Mouse (Mus musculus): ENCODE data around the gene Rpl23a. TPM values are rescaled to one million over a fixed set of nuclear protein-coding genes. Genes with fewer than 3 reads are reported as not detected.

The Rpl23a gene
- polyA plus RNA-seq, 1 experiment from 2014 or later: 1,766 TPM

GRCm38 (mm10) chr11:78165761-78166109, 17.6 kb downstream of the Rpl23a start:
- DNase-seq (ENCODE audit: low spot score): no peak
- ATAC-seq (replicated peaks; ENCODE audit: low FRiP score): peak; percentile 17
- H3K4me1 ChIP-seq (replicated peaks; ENCODE audit: control insufficient read depth, insufficient read depth, low read length): peaks cover 59% of the 10 kb centered on the region
- H3K4me3 ChIP-seq (ENCODE audit: low read depth, low read length): peak overlapping the region; percentile 98
- 6% methylated on average over 16 of the region's 16 CpGs for WGBS
- H3K27ac ChIP-seq (ENCODE audit: low read depth, low read length): peak overlapping the region; percentile 92
- H3K9ac ChIP-seq (ENCODE audit: low read depth, low read length): peak overlapping the region; percentile 99
- no peaks in the 10 kb centered on the region for H3K27me3 ChIP-seq (replicated peaks; ENCODE audit: control insufficient read depth, insufficient read depth, low read length)
- H3K36me3 ChIP-seq (ENCODE audit: control insufficient read depth, insufficient read depth, low read length): peaks cover 15% of the 10 kb centered on the region
- H3K4me2 ChIP-seq: peak overlapping the region; percentile 97
- no peaks in the 10 kb centered on the region for H3K9me3 ChIP-seq (ENCODE audit: control insufficient read depth, low read length)

GRCm38 (mm10) chr11:78164924-78165760, 18.2 kb downstream of the Rpl23a start, which contains the start of gene Traf4:
Gene Traf4, minus strand, starts transcription at chr11:78165589.
- Histone ChIP-seq H3K27me3 (replicated peaks; ENCODE audit: control insufficient read depth, insufficient read depth, low read length) (no peaks in the 10 kb centered on the region), H3K4me1 (replicated peaks; ENCODE audit: control insufficient read depth, insufficient read depth, low read length) (peaks cover 57% of the 10 kb centered on the region), H3K9ac (ENCODE audit: low read depth, low read length) (peak within 1 kb of the TSS; percentile 99), H3K27ac (ENCODE audit: low read depth, low read length) (peak within 1 kb of the TSS; percentile 92), H3K9me3 (ENCODE audit: control insufficient read depth, low read length) (no peaks in the 10 kb centered on the region), H3K4me3 (ENCODE audit: low read depth, low read length) (peak within 1 kb of the TSS; percentile 98), H3K4me2 (peak within 1 kb of the TSS; percentile 97), H3K36me3 (ENCODE audit: control insufficient read depth, insufficient read depth, low read length) (peaks cover 21% of the 10 kb centered on the region)
- ATAC-seq (replicated peaks; ENCODE audit: low FRiP score): peak; percentile 82
- under 1% methylated on average over 78 of the region's 78 CpGs for WGBS
- peak; percentile 88 for DNase-seq (ENCODE audit: low spot score)

GRCm38 (mm10) chr11:78164604-78164923, 18.8 kb downstream of the Rpl23a start:
- Histone ChIP-seq H3K36me3 (ENCODE audit: control insufficient read depth, insufficient read depth, low read length) (peaks cover 26% of the 10 kb centered on the region), H3K27ac (ENCODE audit: low read depth, low read length) (peak overlapping the region; percentile 92), H3K4me1 (replicated peaks; ENCODE audit: control insufficient read depth, insufficient read depth, low read length) (peaks cover 52% of the 10 kb centered on the region), H3K4me3 (ENCODE audit: low read depth, low read length) (peak overlapping the region; percentile 98), H3K9me3 (ENCODE audit: control insufficient read depth, low read length) (no peaks in the 10 kb centered on the region), H3K9ac (ENCODE audit: low read depth, low read length) (peak overlapping the region; percentile 99), H3K27me3 (replicated peaks; ENCODE audit: control insufficient read depth, insufficient read depth, low read length) (no peaks in the 10 kb centered on the region), H3K4me2 (peak overlapping the region; percentile 97)
- no peak for ATAC-seq (replicated peaks; ENCODE audit: low FRiP score)
- DNase-seq (ENCODE audit: low spot score): no peak
- under 1% methylated on average over 14 of the region's 14 CpGs for WGBS

- H3K9me3 ChIP-seq (ENCODE audit: control insufficient read depth, low read length): no peaks in the 10 kb centered on the region
- under 1% methylated on average over 22 of the region's 22 CpGs for WGBS
- peak overlapping the region; percentile 92 for H3K27ac ChIP-seq (ENCODE audit: low read depth, low read length)
- DNase-seq (ENCODE audit: low spot score) (peak; percentile 75), ATAC-seq (replicated peaks; ENCODE audit: low FRiP score) (no peak)
- H3K36me3 ChIP-seq (ENCODE audit: control insufficient read depth, insufficient read depth, low read length): peaks cover 26% of the 10 kb centered on the region
- H3K4me2 ChIP-seq: peak overlapping the region; percentile 97
- no peaks in the 10 kb centered on the region for H3K27me3 ChIP-seq (replicated peaks; ENCODE audit: control insufficient read depth, insufficient read depth, low read length)
- peaks cover 49% of the 10 kb centered on the region for H3K4me1 ChIP-seq (replicated peaks; ENCODE audit: control insufficient read depth, insufficient read depth, low read length)
- peak overlapping the region; percentile 98 for H3K4me3 ChIP-seq (ENCODE audit: low read depth, low read length)
- H3K9ac ChIP-seq (ENCODE audit: low read depth, low read length): peak overlapping the region; percentile 99
These were observed 19.4 kb downstream of the Rpl23a start for GRCm38 (mm10) chr11:78163681-78164603.

- peak overlapping the region; percentile 98 for H3K4me3 ChIP-seq (ENCODE audit: low read depth, low read length)
- no peaks in the 10 kb centered on the region for H3K27me3 ChIP-seq (replicated peaks; ENCODE audit: control insufficient read depth, insufficient read depth, low read length)
- 90% methylated on average over 2 of the region's 2 CpGs for WGBS
- H3K4me2 ChIP-seq: peak overlapping the region; percentile 97
- no peaks in the 10 kb centered on the region for H3K9me3 ChIP-seq (ENCODE audit: control insufficient read depth, low read length)
- peaks cover 42% of the 10 kb centered on the region for H3K4me1 ChIP-seq (replicated peaks; ENCODE audit: control insufficient read depth, insufficient read depth, low read length)
- DNase-seq (ENCODE audit: low spot score): no peak
- peaks cover 33% of the 10 kb centered on the region for H3K36me3 ChIP-seq (ENCODE audit: control insufficient read depth, insufficient read depth, low read length)
- H3K27ac ChIP-seq (ENCODE audit: low read depth, low read length): peak overlapping the region; percentile 92
- peak overlapping the region; percentile 99 for H3K9ac ChIP-seq (ENCODE audit: low read depth, low read length)
- ATAC-seq (replicated peaks; ENCODE audit: low FRiP score): no peak
These were observed 20.3 kb downstream of the Rpl23a start for GRCm38 (mm10) chr11:78163045-78163444.

- H3K4me3 ChIP-seq (ENCODE audit: low read depth, low read length): peak overlapping the region; percentile 98
- peak overlapping the region; percentile 92; the same call in 1 of the 2 replicates for H3K27ac ChIP-seq (ENCODE audit: low read depth, low read length)
- no peaks in the 10 kb centered on the region for H3K9me3 ChIP-seq (ENCODE audit: control insufficient read depth, low read length)
- H3K27me3 ChIP-seq (replicated peaks; ENCODE audit: control insufficient read depth, insufficient read depth, low read length): no peaks in the 10 kb centered on the region
- DNase-seq (ENCODE audit: low spot score) (no peak), ATAC-seq (replicated peaks; ENCODE audit: low FRiP score) (no peak)
- H3K36me3 ChIP-seq (ENCODE audit: control insufficient read depth, insufficient read depth, low read length): peaks cover 39% of the 10 kb centered on the region
- peak overlapping the region; percentile 97 for H3K4me2 ChIP-seq
- H3K9ac ChIP-seq (ENCODE audit: low read depth, low read length): peak overlapping the region; percentile 99
- peaks cover 39% of the 10 kb centered on the region for H3K4me1 ChIP-seq (replicated peaks; ENCODE audit: control insufficient read depth, insufficient read depth, low read length)
- WGBS: 82% methylated on average over 6 of the region's 6 CpGs
These were observed 20.9 kb downstream of the Rpl23a start for GRCm38 (mm10) chr11:78162504-78162903.

GRCm38 (mm10) chr11:78161968-78162367, 21.4 kb downstream of the Rpl23a start:
- Histone ChIP-seq H3K4me1 (replicated peaks; ENCODE audit: control insufficient read depth, insufficient read depth, low read length) (peaks cover 38% of the 10 kb centered on the region), H3K36me3 (ENCODE audit: control insufficient read depth, insufficient read depth, low read length) (peaks cover 40% of the 10 kb centered on the region), H3K4me2 (peak overlapping the region; percentile 97), H3K4me3 (ENCODE audit: low read depth, low read length) (peak overlapping the region; percentile 5; the same call in 1 of the 2 replicates), H3K9me3 (ENCODE audit: control insufficient read depth, low read length) (no peaks in the 10 kb centered on the region), H3K27me3 (replicated peaks; ENCODE audit: control insufficient read depth, insufficient read depth, low read length) (no peaks in the 10 kb centered on the region), H3K27ac (ENCODE audit: low read depth, low read length) (no peak overlapping the region), H3K9ac (ENCODE audit: low read depth, low read length) (peak overlapping the region; percentile 31; the same call in 1 of the 2 replicates)
- DNase-seq (ENCODE audit: low spot score) (no peak), ATAC-seq (replicated peaks; ENCODE audit: low FRiP score) (no peak)
- WGBS: 65% methylated on average over 4 of the region's 4 CpGs

- H3K4me2 ChIP-seq: no peak overlapping the region
- H3K27me3 ChIP-seq (replicated peaks; ENCODE audit: control insufficient read depth, insufficient read depth, low read length): no peaks in the 10 kb centered on the region
- peaks cover 30% of the 10 kb centered on the region for H3K4me1 ChIP-seq (replicated peaks; ENCODE audit: control insufficient read depth, insufficient read depth, low read length)
- WGBS: 90% methylated on average over 14 of the region's 14 CpGs
- peaks cover 43% of the 10 kb centered on the region for H3K36me3 ChIP-seq (ENCODE audit: control insufficient read depth, insufficient read depth, low read length)
- H3K9ac ChIP-seq (ENCODE audit: low read depth, low read length): no peak overlapping the region
- DNase-seq (ENCODE audit: low spot score): no peak
- H3K4me3 ChIP-seq (ENCODE audit: low read depth, low read length): no peak overlapping the region
- H3K27ac ChIP-seq (ENCODE audit: low read depth, low read length): 0 out of 2 replicates have a peak overlapping the region, but pooled peaks have one; percentile 28
- no peak for ATAC-seq (replicated peaks; ENCODE audit: low FRiP score)
- no peaks in the 10 kb centered on the region for H3K9me3 ChIP-seq (ENCODE audit: control insufficient read depth, low read length)
These were observed 22.2 kb downstream of the Rpl23a start for GRCm38 (mm10) chr11:78161169-78161568.
